Mouse (Mus musculus) liver, embryonic 16.5 days (tissue): ENCODE measurements at regions not wholly inside any gene's neighbourhood (a gene's known extent, or its start where the extent isn't known, plus 50 kb on each side); places are given as distances from the start of the nearest gene placed in this dataset.

ENCODE experiments used
- ATAC-seq: fragments of 200-750 bp; cut with Nextera tagmentation; 2 replicates; pipeline ENCODE4 v1.8.0; 2017; ENCODE audit warnings: low read depth, mild to moderate bottlenecking, moderate number of reproducible peaks, moderate library complexity
- H3K27ac ChIP-seq: fragments of 300-500 bp; sonication (generic); 2 replicates; pipeline ENCODE4 v1.5.1; 2014; ENCODE audit warnings: mild to moderate bottlenecking, low read length
- H3K27me3 ChIP-seq: fragments of 300-500 bp; sonication (generic); 2 replicates; pipeline ENCODE4 v1.6.1; 2014; ENCODE audit warnings: low read depth, low read length, mixed read lengths; ENCODE audit not compliant: control insufficient read depth, insufficient read depth
- H3K36me3 ChIP-seq: fragments of 300-500 bp; sonication (generic); 2 replicates; pipeline ENCODE4 v1.6.1; 2014; ENCODE audit warnings: mild to moderate bottlenecking; ENCODE audit not compliant: control insufficient read depth, insufficient read depth
- H3K4me1 ChIP-seq: fragments of 300-500 bp; sonication (generic); 2 replicates; pipeline ENCODE4 v1.6.1; 2014; ENCODE audit warnings: low read depth, low read length, mixed read lengths; ENCODE audit not compliant: control insufficient read depth
- H3K4me2 ChIP-seq: fragments of 300-500 bp; sonication (generic); 2 replicates; pipeline ENCODE4 v1.6.1; 2014; ENCODE audit warnings: low read depth, low read length, mixed read lengths
- H3K4me3 ChIP-seq: fragments of 300-500 bp; sonication (generic); 2 replicates; pipeline ENCODE4 v1.5.1; 2014; ENCODE audit warnings: low read depth, mild to moderate bottlenecking, low read length
- H3K9ac ChIP-seq: fragments of 300-500 bp; sonication (generic); 2 replicates; pipeline ENCODE4 v1.6.1; 2014; ENCODE audit warnings: low read depth, low read length
- H3K9me3 ChIP-seq: fragments of 300-500 bp; sonication (generic); replicated peaks from 2 replicates; pipeline ENCODE4 v1.6.1; 2016; ENCODE audit warnings: low read length; ENCODE audit not compliant: control insufficient read depth
- WGBS: fragments of 180-500 bp; shearing (Covaris S2); extraction: QIAGEN DNeasy Blood & Tissue Kit; methylation state at CpG from one replicate; pipeline ENCODE4 v1.1.7; 2014; ENCODE audit not compliant: insufficient replicate concordance; 5-methylcytosine and 5-hydroxymethylcytosine counted together

DNA sequence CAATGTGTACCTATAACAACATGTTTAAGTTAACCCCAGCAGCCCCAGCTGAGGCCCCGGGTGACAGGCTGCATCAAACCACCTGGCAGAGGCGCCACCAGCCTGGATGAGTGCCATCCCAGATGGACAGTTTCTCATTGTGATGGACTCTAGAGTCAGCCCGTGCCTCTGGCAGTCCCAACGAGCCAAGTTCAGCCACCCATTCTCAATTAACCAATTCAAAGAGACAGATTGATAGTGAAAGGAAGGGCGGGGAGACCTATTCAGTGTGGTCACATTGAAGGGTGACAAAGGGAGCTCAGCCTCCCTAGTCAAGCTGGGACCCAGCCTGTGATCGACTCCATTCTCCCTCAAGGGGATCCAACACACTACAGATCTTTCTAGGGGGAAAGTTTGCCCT, 256.8 kb upstream of the Hs6st1 start:
- Histone ChIP-seq H3K4me3 (no peak overlapping the region), H3K4me1 (no peaks in the 10 kb centered on the region; the same call in 1 of the 2 replicates), H3K4me2 (no peak overlapping the region), H3K27ac (no peak overlapping the region), H3K36me3 (no peaks in the 10 kb centered on the region), H3K9me3 (no peaks in the 10 kb centered on the region), H3K27me3 (no peaks in the 10 kb centered on the region), H3K9ac (no peak overlapping the region)
- 66% methylated on average over 6 of the region's 6 CpGs for WGBS
- no peak for ATAC-seq

DNA sequence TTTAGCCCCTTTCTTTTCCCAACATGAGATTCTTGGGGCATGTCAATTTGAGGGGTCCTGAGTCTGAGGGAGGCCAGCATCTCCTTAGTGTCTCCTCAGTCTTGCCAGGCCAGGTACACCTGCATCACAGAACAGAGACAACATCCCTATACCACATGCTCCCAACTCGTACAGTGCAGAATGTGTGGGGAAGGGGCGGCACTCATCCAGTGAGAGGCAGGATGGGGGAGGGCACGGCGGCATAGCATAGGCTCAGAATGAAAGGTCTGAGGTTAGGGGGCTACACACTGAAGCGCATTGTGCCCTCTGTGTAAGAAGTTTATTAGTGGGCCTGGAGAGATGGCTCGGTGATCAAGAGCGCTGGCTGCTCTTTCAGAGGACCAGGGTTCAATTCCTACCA, 256.4 kb upstream of the Hs6st1 start:
- Histone ChIP-seq H3K27ac (no peak overlapping the region), H3K9me3 (no peaks in the 10 kb centered on the region)
- 72% methylated on average over 7 of the region's 7 CpGs for WGBS

GRCm38 (mm10) chr1:35813625-35814024, 254.6 kb upstream of the Hs6st1 start:
- Histone ChIP-seq H3K9ac (no peak overlapping the region), H3K4me3 (no peak overlapping the region), H3K27ac (no peak overlapping the region), H3K4me1 (no peaks in the 10 kb centered on the region; the same call in 1 of the 2 replicates), H3K27me3 (no peaks in the 10 kb centered on the region), H3K9me3 (no peaks in the 10 kb centered on the region), H3K4me2 (no peak overlapping the region), H3K36me3 (no peaks in the 10 kb centered on the region)
- WGBS = 38% methylated on average over 5 of the region's 5 CpGs
- ATAC-seq = no peak

More for the DNA sequence above, 256.4 kb upstream of the Hs6st1 start:
- no peak for ATAC-seq
- Histone ChIP-seq H3K4me1 (no peaks in the 10 kb centered on the region; the same call in 1 of the 2 replicates), H3K36me3 (no peaks in the 10 kb centered on the region), H3K4me3 (no peak overlapping the region), H3K4me2 (no peak overlapping the region), H3K27me3 (no peaks in the 10 kb centered on the region), H3K9ac (no peak overlapping the region)

DNA sequence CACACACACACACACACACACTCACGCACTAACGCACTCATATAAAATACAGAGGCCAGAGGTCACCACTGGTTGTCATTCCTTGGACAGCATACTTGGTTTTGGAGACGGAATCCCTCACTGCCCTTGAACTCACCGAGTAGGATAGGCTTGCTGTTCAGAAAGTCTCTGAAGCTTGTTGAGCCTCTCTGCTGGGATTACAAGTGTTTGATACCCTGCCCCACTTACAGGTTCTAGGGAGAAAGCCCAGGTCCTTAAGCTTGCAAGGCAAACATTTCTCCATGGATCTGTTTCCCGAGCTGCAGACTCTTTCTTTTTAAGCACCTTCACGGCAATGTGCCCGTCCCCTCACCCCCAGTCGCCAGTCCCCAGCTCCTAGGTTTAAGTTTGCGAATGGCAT, 254.0 kb upstream of the Hs6st1 start:
- no peak for ATAC-seq
- 66% methylated on average over 9 of the region's 9 CpGs for WGBS

GRCm38 (mm10) chr1:35814751-35815150, 253.4 kb upstream of the Hs6st1 start:
- Histone ChIP-seq H3K9ac (no peak overlapping the region), H3K36me3 (no peaks in the 10 kb centered on the region), H3K4me3 (no peak overlapping the region), H3K27ac (no peak overlapping the region), H3K4me1 (no peaks in the 10 kb centered on the region; the same call in 1 of the 2 replicates), H3K9me3 (no peaks in the 10 kb centered on the region), H3K27me3 (no peaks in the 10 kb centered on the region), H3K4me2 (no peak overlapping the region)
- ATAC-seq = no peak
- WGBS = 57% methylated on average over 3 of the region's 3 CpGs

More for the DNA sequence above, 254.0 kb upstream of the Hs6st1 start:
- H3K27ac ChIP-seq = no peak overlapping the region
- no peaks in the 10 kb centered on the region for H3K36me3 ChIP-seq
- H3K9ac ChIP-seq = no peak overlapping the region
- H3K9me3 ChIP-seq = no peaks in the 10 kb centered on the region
- H3K4me2 ChIP-seq = no peak overlapping the region
- H3K4me1 ChIP-seq = no peaks in the 10 kb centered on the region; the same call in 1 of the 2 replicates
- H3K4me3 ChIP-seq = no peak overlapping the region
- H3K27me3 ChIP-seq = no peaks in the 10 kb centered on the region

DNA sequence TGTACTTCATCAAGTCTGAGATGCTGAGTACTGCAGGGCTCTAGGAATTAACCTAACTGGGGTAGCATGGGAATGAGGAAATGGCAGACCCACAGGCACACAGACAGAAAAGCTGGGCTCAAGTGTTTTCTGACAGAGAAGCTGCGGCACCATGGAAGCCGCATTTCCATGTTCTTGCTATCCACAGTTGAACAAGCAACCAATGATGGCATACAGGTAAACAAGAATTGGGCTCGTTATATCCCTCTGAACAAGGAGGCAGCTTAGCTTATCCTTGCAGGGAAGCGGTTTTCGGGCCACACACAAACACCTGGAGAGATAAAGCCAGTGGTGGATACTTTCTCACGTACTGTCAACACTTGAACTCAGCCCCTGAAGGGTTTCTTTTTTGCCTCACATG, 246.4 kb upstream of the Hs6st1 start:
- no peaks in the 10 kb centered on the region for H3K27me3 ChIP-seq
- WGBS = 71% methylated on average over 6 of the region's 6 CpGs
- no peaks in the 10 kb centered on the region for H3K4me1 ChIP-seq
- no peak overlapping the region for H3K9ac ChIP-seq
- no peaks in the 10 kb centered on the region for H3K36me3 ChIP-seq
- no peak overlapping the region for H3K4me2 ChIP-seq
- no peak overlapping the region for H3K4me3 ChIP-seq
- H3K27ac ChIP-seq = no peak overlapping the region
- no peaks in the 10 kb centered on the region for H3K9me3 ChIP-seq
- ATAC-seq = no peak

DNA sequence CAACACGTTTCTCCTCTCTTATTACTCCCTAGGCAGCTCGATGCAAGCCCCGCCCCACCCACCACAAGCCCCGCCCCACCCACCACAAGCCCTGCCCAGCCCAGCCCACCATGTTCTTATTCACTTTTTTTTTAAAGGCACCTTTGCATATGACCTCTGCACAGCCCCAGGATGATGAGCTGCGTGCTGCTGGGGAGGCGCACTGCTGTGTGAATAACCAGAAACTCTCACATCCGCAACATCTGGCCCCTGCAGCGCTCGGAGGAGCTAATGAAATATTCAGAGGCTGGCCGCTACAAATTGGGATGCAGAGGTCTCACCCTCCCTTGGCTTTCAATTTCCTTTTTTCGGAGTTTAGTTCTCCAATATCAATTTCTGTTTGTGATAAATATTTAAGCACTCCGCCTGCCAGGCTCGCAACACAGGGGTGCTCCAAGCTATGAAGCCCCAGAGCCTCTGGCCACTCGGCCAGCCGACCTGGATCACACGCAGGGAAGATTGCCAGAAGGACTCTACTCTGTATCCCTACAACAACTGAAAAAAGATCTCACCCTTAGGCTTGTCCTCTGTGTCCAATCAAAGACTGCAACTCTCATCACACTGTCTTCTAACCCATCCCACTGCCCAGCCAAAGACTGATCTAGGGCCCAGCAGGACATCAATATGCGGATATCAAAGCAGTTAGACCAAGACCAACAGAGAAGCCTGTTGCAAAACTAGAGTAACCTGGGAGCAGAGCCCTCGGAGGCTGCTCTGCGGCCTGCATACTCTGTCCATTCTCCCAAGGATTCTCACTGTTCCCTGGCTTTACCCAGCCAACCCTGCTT, 245.6 kb upstream of the Hs6st1 start:
- Histone ChIP-seq H3K4me2 (no peak overlapping the region), H3K4me1 (no peaks in the 10 kb centered on the region), H3K4me3 (no peak overlapping the region), H3K9me3 (no peaks in the 10 kb centered on the region), H3K9ac (no peak overlapping the region), H3K27me3 (no peaks in the 10 kb centered on the region), H3K27ac (no peak overlapping the region), H3K36me3 (no peaks in the 10 kb centered on the region)
- 49% methylated on average over 19 of the region's 19 CpGs for WGBS
- no peak for ATAC-seq

DNA sequence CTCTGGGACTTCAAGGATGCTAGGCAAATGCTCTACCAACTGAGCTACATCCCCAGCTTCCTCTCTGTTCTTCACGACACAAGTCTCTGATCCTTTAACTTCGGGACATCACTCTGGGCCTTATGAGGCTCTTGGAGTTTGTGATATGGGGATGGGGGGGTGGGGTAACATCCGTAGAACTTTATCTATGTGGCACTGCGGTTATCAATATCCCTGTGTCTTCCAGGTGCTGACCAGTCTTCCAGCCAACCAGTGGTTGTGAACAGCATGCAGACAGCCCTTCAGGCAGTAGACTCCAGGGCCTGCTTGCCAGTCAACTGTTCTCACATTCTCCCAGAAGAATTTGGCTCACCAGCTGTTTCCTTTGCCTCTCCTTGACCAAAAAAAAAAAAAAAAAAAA, 244.7 kb upstream of the Hs6st1 start:
- Histone ChIP-seq H3K9ac (no peak overlapping the region), H3K4me3 (no peak overlapping the region), H3K36me3 (no peaks in the 10 kb centered on the region), H3K27me3 (no peaks in the 10 kb centered on the region), H3K9me3 (no peaks in the 10 kb centered on the region), H3K27ac (no peak overlapping the region), H3K4me2 (no peak overlapping the region), H3K4me1 (no peaks in the 10 kb centered on the region)
- WGBS = 46% methylated on average over 4 of the region's 4 CpGs
- ATAC-seq = no peak

DNA sequence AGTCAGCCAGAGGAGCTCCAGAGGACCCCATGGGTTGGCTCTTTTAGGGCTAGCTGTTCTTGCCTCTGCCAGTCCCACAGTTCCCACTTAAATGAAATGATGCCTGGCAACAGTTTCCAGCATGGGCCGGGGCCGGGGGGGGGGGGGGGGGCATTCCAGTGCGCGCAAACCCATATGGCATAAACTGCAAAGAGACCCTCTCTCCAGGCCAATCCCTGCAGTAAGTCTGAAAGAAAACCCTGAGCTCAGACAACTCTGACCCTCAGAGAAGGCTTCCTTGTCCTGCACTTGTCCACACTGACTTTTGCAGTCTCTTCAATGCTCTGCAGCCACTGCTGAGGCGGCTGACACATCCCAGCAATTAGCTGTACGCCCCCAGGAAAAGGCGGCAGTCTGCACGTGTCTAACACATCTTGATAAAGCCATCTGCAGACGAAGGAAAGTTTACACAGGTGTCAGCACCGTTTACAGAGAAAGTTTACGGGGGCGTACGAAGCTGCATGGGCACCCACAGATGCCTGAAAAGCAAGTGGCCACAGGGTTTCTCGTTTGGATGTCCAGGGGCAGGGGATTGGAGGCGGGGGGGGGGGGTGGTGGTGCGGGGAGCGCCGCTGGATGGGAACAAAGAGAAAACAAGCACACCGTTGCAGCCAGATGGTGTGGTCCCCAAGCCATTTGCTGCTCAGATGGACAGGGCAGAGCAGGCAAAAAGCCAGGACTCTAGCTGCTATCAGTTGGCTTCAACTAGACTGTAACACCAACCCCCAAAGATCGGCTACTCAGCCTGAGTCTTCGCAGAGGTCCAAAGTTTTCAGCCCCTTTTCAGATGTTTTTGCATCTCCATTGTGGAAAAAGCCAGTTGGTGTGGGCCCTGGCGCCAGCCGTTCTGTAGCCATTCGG, 244.0 kb upstream of the Hs6st1 start:
- 50% methylated on average over 24 of the region's 24 CpGs for WGBS
- Histone ChIP-seq H3K27me3 (no peaks in the 10 kb centered on the region), H3K9ac (no peak overlapping the region), H3K36me3 (no peaks in the 10 kb centered on the region), H3K4me1 (no peaks in the 10 kb centered on the region), H3K4me3 (no peak overlapping the region), H3K4me2 (no peak overlapping the region), H3K27ac (no peak overlapping the region), H3K9me3 (no peaks in the 10 kb centered on the region)
- no peak for ATAC-seq
